Mouse (Mus musculus): ENCODE results near the gene Bhlhb9. TPM values are rescaled to one million over a fixed set of nuclear protein-coding genes. Genes with fewer than 3 reads are reported as not detected.

Gene Bhlhb9
- polyA plus RNA-seq, 1 experiment = 0.52 TPM

- H3K27ac ChIP-seq (ENCODE audit: insufficient read depth, low read depth, low read length) = no peak overlapping the region
- no peak overlapping the region for H3K4me3 ChIP-seq (ENCODE audit: low read depth, low read length)
- no peak for TF ChIP-seq POLR2A (IDR thresholded peaks at IDR 0.05; ENCODE audit: low read depth, low read length)
- no peak for TF ChIP-seq CTCF (IDR thresholded peaks at IDR 0.05; ENCODE audit: extremely low read depth, insufficient read length, insufficient replicate concordance, low read depth, low read length)
- 59% methylated on average over 3 of the region's 3 CpGs for WGBS
- H3K27me3 ChIP-seq (ENCODE audit: control insufficient read depth, insufficient read depth, low read length) = no peaks in the 10 kb centered on the region
- no peaks in the 10 kb centered on the region for H3K4me1 ChIP-seq (ENCODE audit: control insufficient read depth, insufficient read depth, insufficient read length, low read length)
- H3K36me3 ChIP-seq (ENCODE audit: control insufficient read depth, insufficient read depth, low read length) = no peaks in the 10 kb centered on the region
Observed at GRCm38 (mm10) chrX:135925911-135926310, 128.5 kb downstream of the Bhlhb9 start.

- H3K27ac ChIP-seq (ENCODE audit: insufficient read depth, low read depth, low read length) = no peak overlapping the region
- no peak overlapping the region for H3K4me3 ChIP-seq (ENCODE audit: low read depth, low read length)
- H3K27me3 ChIP-seq (ENCODE audit: control insufficient read depth, insufficient read depth, low read length) = no peaks in the 10 kb centered on the region
- H3K36me3 ChIP-seq (ENCODE audit: control insufficient read depth, insufficient read depth, low read length) = no peaks in the 10 kb centered on the region
- no peak for TF ChIP-seq POLR2A (IDR thresholded peaks at IDR 0.05; ENCODE audit: low read depth, low read length)
- TF ChIP-seq CTCF (IDR thresholded peaks at IDR 0.05; ENCODE audit: extremely low read depth, insufficient read length, insufficient replicate concordance, low read depth, low read length) = no peak
- no peaks in the 10 kb centered on the region for H3K4me1 ChIP-seq (ENCODE audit: control insufficient read depth, insufficient read depth, insufficient read length, low read length)
Observed at GRCm38 (mm10) chrX:135928588-135928987, 131.2 kb downstream of the Bhlhb9 start.

GRCm38 (mm10) chrX:135936452-135936851 is 139.1 kb downstream of the Bhlhb9 start:
- H3K4me3 ChIP-seq (ENCODE audit: low read depth, low read length) = no peak overlapping the region
- WGBS = 44% methylated on average over 1 of the region's 1 CpGs
- no peak overlapping the region for H3K27ac ChIP-seq (ENCODE audit: insufficient read depth, low read depth, low read length)
- no peaks in the 10 kb centered on the region for H3K36me3 ChIP-seq (ENCODE audit: control insufficient read depth, insufficient read depth, low read length)
- no peaks in the 10 kb centered on the region for H3K27me3 ChIP-seq (ENCODE audit: control insufficient read depth, insufficient read depth, low read length)
- H3K4me1 ChIP-seq (ENCODE audit: control insufficient read depth, insufficient read depth, insufficient read length, low read length) = no peaks in the 10 kb centered on the region
- TF ChIP-seq POLR2A (IDR thresholded peaks at IDR 0.05; ENCODE audit: low read depth, low read length) (no peak), CTCF (IDR thresholded peaks at IDR 0.05; ENCODE audit: extremely low read depth, insufficient read length, insufficient replicate concordance, low read depth, low read length) (no peak)

Other genes starting within 250 kb of the Bhlhb9 start
- gene Nxf7, start 198.8 kb upstream of the Bhlhb9 start, polyA plus RNA-seq (2012; rRNA removed) = 0.25 and 0.43 TPM in 2 replicates
- not detected in 2 replicates for gene Prame, start 169.9 kb upstream of the Bhlhb9 start, polyA plus RNA-seq (2012; rRNA removed)
- gene Tcp11x2, start 103.8 kb upstream of the Bhlhb9 start, polyA plus RNA-seq (2012; rRNA removed) = not detected in 2 replicates
- not detected in 2 replicates for gene Tmsb15a, start 72.3 kb upstream of the Bhlhb9 start, polyA plus RNA-seq (2012; rRNA removed)
- 0.13 TPM in 1 of 2 replicates, not detected in the other for gene Armcx5, start 54.9 kb upstream of the Bhlhb9 start, polyA plus RNA-seq (2012; rRNA removed)
- gene Gprasp1, start 54.9 kb upstream of the Bhlhb9 start, polyA plus RNA-seq (2012; rRNA removed) = 1.4 and 2.6 TPM in 2 replicates
- gene Gprasp2, start 41.4 kb downstream of the Bhlhb9 start, polyA plus RNA-seq (2012; rRNA removed) = 0.58 and 1.1 TPM in 2 replicates
- 0.51 and 0.57 TPM in 2 replicates for gene Arxes2, start 196.2 kb downstream of the Bhlhb9 start, polyA plus RNA-seq (2012; rRNA removed)
- gene Arxes1, start 235.8 kb downstream of the Bhlhb9 start, polyA plus RNA-seq (2012; rRNA removed) = 0.18 TPM in 1 of 2 replicates, not detected in the other

Measured in small intestine, adult 2 months (tissue).